Mouse (Mus musculus): Measurements from ENCODE around the gene Tcp11l2. TPM values are rescaled to one million over a fixed set of nuclear protein-coding genes. Genes with fewer than 3 reads are reported as not detected.

Gene Tcp11l2
- polyA plus RNA-seq, 1 experiment = 139 TPM

DNA sequence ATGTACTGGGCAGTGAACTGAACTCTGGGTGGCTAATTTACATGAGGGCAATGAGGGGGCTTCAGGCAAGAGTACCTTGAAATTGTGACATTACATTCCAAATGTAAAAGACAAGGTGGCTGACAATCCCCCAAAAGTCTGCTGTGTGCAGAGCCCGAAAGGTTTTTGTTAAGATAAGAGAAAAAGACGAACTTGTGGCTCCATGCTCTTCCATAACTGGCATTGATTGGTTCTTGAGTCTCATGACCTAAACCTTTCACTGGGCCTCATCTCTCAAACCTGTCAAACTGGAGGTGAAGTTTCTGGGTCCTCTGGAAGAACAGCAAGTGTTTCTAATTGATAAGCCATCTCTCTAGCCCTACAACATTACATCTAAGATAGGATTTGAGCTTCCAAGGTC is 3.1 kb downstream of the Tcp11l2 start:
- WGBS = 94% methylated on average over 2 of the region's 2 CpGs
- Histone ChIP-seq H3K4me1 (replicated peaks; ENCODE audit: control insufficient read depth, insufficient read depth, low read length) (peaks cover 10% of the 10 kb centered on the region), H3K4me3 (ENCODE audit: control insufficient read depth, insufficient read depth, low read length) (no peak overlapping the region), H3K27ac (ENCODE audit: control insufficient read depth, insufficient read depth, low read length) (no peak overlapping the region), H3K36me3 (ENCODE audit: control insufficient read depth, insufficient read depth, low read length) (no peaks in the 10 kb centered on the region), H3K27me3 (ENCODE audit: control insufficient read depth, insufficient read depth, low read length) (no peaks in the 10 kb centered on the region)
- DNase-seq = no peak
- no peak for TF ChIP-seq POLR2A (IDR thresholded peaks at IDR 0.05; ENCODE audit: control insufficient read depth, extremely low read depth, insufficient read depth, low read length, poor library complexity)
- TF ChIP-seq CTCF (IDR thresholded peaks at IDR 0.05; ENCODE audit: borderline replicate concordance, control insufficient read depth, extremely low read depth, insufficient read depth, low read length, poor library complexity) = no peak

DNA sequence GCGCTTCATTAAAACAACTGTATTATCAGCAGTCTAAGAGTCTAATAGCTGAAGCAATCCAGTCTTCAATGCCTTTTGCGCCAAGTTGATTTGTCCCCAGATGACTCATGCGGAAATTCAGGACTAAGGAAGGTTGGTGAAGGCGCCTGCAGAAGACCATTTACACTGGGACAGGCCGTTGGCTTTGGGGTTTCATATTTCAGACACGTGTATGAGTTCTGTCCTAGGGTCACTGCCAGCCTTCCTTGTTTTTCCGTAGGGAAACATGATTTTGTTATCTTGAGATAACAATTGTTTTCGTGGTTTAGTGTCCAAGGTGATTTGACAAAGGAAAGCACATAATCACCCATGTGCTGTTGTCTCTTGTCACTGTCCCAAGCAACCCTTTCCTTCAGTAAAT is 4.8 kb downstream of the Tcp11l2 start:
- Histone ChIP-seq H3K27ac (ENCODE audit: control insufficient read depth, insufficient read depth, low read length) (no peak overlapping the region), H3K27me3 (ENCODE audit: control insufficient read depth, insufficient read depth, low read length) (no peaks in the 10 kb centered on the region), H3K4me3 (ENCODE audit: control insufficient read depth, insufficient read depth, low read length) (no peak overlapping the region), H3K4me1 (replicated peaks; ENCODE audit: control insufficient read depth, insufficient read depth, low read length) (peaks cover 20% of the 10 kb centered on the region), H3K36me3 (ENCODE audit: control insufficient read depth, insufficient read depth, low read length) (no peaks in the 10 kb centered on the region; the same call in 1 of the 2 replicates)
- no peak for TF ChIP-seq POLR2A (IDR thresholded peaks at IDR 0.05; ENCODE audit: control insufficient read depth, extremely low read depth, insufficient read depth, low read length, poor library complexity)
- TF ChIP-seq CTCF (IDR thresholded peaks at IDR 0.05; ENCODE audit: borderline replicate concordance, control insufficient read depth, extremely low read depth, insufficient read depth, low read length, poor library complexity) = no peak
- no peak for DNase-seq
- WGBS = 92% methylated on average over 8 of the region's 8 CpGs

DNA sequence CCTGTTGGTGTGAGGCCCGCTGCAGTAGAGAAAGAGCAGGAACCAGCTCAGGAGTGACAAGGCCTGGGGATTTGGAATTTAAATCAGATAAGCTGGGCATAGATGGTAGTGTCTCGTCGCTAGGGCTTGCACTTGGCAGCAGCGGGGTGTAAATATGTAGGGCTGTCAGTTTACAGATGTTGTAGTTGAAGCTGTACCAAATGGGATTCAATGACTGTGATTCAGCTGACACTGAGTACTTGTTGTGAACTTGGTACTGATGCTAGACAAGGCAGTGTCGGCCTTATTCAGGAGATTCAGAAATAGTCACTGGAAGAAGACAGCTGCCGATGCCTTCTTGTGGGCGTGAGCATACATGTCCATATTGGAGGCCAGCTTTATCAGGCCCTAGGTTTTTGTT is 5.8 kb downstream of the Tcp11l2 start:
- DNase-seq = no peak
- Histone ChIP-seq H3K27ac (ENCODE audit: control insufficient read depth, insufficient read depth, low read length) (no peak overlapping the region), H3K4me3 (ENCODE audit: control insufficient read depth, insufficient read depth, low read length) (no peak overlapping the region), H3K27me3 (ENCODE audit: control insufficient read depth, insufficient read depth, low read length) (no peaks in the 10 kb centered on the region), H3K4me1 (replicated peaks; ENCODE audit: control insufficient read depth, insufficient read depth, low read length) (peaks cover 20% of the 10 kb centered on the region), H3K36me3 (ENCODE audit: control insufficient read depth, insufficient read depth, low read length) (no peaks in the 10 kb centered on the region; the same call in 1 of the 2 replicates)
- WGBS = 93% methylated on average over 7 of the region's 7 CpGs
- TF ChIP-seq POLR2A (IDR thresholded peaks at IDR 0.05; ENCODE audit: control insufficient read depth, extremely low read depth, insufficient read depth, low read length, poor library complexity) = no peak
- no peak for TF ChIP-seq CTCF (IDR thresholded peaks at IDR 0.05; ENCODE audit: borderline replicate concordance, control insufficient read depth, extremely low read depth, insufficient read depth, low read length, poor library complexity)

DNA sequence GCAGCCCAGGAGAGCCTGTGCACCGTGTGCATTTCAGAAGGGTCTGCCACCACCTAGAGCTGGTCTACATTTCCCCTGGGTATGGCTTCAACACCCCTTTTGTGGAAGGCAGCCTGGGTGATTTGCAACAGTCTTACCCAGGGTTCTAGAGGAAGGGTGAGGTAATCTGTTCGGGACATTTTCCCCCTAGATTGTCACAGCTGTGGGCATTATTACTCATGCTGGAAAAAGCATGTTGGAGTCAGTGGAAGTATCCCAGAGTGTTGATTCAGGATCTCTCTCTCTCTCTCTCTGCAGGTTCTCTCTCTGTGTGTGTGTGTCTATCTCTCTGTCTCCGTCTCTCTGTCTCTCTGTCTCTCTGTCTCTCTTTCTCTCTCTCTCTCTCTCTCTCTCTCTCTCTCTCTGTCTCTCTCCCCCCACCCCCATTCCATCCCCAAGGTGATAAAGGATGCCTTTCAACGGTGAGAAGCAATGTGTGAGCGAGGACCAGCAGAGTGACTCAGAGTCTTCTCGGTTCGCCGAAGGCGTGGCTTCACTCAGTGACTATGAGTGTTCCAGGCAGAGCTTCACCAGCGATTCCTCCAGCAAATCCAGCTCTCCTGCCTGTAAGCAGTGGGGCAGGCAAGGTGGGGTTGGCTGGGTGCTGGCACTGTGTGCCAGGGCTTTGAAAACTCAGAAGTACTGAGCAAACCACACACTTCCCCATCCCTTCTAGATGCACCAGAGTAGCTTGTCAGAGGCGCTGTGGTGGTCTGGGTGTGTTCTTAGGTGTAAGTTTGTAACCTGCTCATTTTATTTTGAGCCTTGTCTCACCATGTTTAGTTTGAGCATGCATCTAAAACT is 8.2 kb downstream of the Tcp11l2 start:
- Histone ChIP-seq H3K27ac (ENCODE audit: control insufficient read depth, insufficient read depth, low read length) (no peak overlapping the region), H3K4me1 (replicated peaks; ENCODE audit: control insufficient read depth, insufficient read depth, low read length) (peaks cover 9% of the 10 kb centered on the region), H3K27me3 (ENCODE audit: control insufficient read depth, insufficient read depth, low read length) (no peaks in the 10 kb centered on the region), H3K36me3 (ENCODE audit: control insufficient read depth, insufficient read depth, low read length) (peaks cover 16% of the 10 kb centered on the region), H3K4me3 (ENCODE audit: control insufficient read depth, insufficient read depth, low read length) (no peak overlapping the region)
- DNase-seq = no peak
- no peak for TF ChIP-seq POLR2A (IDR thresholded peaks at IDR 0.05; ENCODE audit: control insufficient read depth, extremely low read depth, insufficient read depth, low read length, poor library complexity)
- TF ChIP-seq CTCF (IDR thresholded peaks at IDR 0.05; ENCODE audit: borderline replicate concordance, control insufficient read depth, extremely low read depth, insufficient read depth, low read length, poor library complexity) = no peak
- 72% methylated on average over 11 of the region's 11 CpGs for WGBS

DNA sequence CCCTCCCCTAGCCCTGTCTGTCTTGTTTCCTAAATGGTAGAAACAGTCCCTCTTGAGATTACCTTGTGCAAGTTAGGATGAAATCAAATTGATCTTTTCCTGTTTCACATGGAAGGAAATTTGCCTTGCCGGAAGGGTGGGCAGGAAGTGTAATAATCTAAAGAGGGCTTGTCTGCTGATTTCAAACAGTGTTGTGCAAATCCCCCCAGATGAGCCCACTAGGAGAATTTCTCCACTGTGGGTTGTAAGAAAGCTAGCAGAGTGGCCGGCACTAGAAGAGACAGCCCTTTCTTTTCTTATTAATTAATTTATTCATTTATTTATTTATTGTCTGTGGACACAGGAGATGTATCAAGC is 8.8 kb downstream of the Tcp11l2 start:
- DNase-seq = no peak
- WGBS = 57% methylated on average over 2 of the region's 2 CpGs
- no peak overlapping the region for H3K27ac ChIP-seq (ENCODE audit: control insufficient read depth, insufficient read depth, low read length)
- H3K4me3 ChIP-seq (ENCODE audit: control insufficient read depth, insufficient read depth, low read length) = no peak overlapping the region
- H3K27me3 ChIP-seq (ENCODE audit: control insufficient read depth, insufficient read depth, low read length) = no peaks in the 10 kb centered on the region
- no peak for TF ChIP-seq POLR2A (IDR thresholded peaks at IDR 0.05; ENCODE audit: control insufficient read depth, extremely low read depth, insufficient read depth, low read length, poor library complexity)
- no peak for TF ChIP-seq CTCF (IDR thresholded peaks at IDR 0.05; ENCODE audit: borderline replicate concordance, control insufficient read depth, extremely low read depth, insufficient read depth, low read length, poor library complexity)
- H3K36me3 ChIP-seq (ENCODE audit: control insufficient read depth, insufficient read depth, low read length) = peaks cover 22% of the 10 kb centered on the region
- peaks cover 9% of the 10 kb centered on the region for H3K4me1 ChIP-seq (replicated peaks; ENCODE audit: control insufficient read depth, insufficient read depth, low read length)

DNA sequence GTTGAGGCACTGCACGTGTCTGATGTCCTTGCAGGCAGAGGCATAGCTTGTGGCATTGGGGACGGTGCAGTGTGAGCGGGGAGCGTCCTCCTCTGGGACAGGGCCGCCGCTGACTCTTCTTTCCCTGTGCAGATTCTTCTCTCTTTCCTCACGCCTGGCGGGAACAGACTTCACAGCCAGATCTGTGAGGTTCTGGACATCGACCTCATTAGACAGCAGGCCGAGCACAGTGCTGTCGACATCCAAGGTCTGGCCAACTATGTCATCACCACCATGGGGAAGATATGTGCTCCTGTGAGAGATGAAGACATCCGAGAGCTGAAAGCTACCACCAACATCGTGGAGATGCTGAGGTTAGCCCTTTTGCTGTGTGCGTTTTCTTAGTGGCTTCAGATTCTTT is 14.5 kb downstream of the Tcp11l2 start:
- H3K4me1 ChIP-seq (replicated peaks; ENCODE audit: control insufficient read depth, insufficient read depth, low read length) = peaks cover 1% of the 10 kb centered on the region; the same call in 1 of the 2 replicates
- no peaks in the 10 kb centered on the region for H3K27me3 ChIP-seq (ENCODE audit: control insufficient read depth, insufficient read depth, low read length)
- 93% methylated on average over 14 of the region's 14 CpGs for WGBS
- H3K27ac ChIP-seq (ENCODE audit: control insufficient read depth, insufficient read depth, low read length) = no peak overlapping the region
- no peak for DNase-seq
- H3K4me3 ChIP-seq (ENCODE audit: control insufficient read depth, insufficient read depth, low read length) = no peak overlapping the region
- TF ChIP-seq CTCF (IDR thresholded peaks at IDR 0.05; ENCODE audit: borderline replicate concordance, control insufficient read depth, extremely low read depth, insufficient read depth, low read length, poor library complexity) (no peak), POLR2A (IDR thresholded peaks at IDR 0.05; ENCODE audit: control insufficient read depth, extremely low read depth, insufficient read depth, low read length, poor library complexity) (no peak)
- peaks cover 67% of the 10 kb centered on the region for H3K36me3 ChIP-seq (ENCODE audit: control insufficient read depth, insufficient read depth, low read length)
